Mouse (Mus musculus) spleen, postnatal 10 days (tissue): ENCODE measurements around the gene Chd3.

Experiments used
- DNase-seq, 2 experiments: peaks; one replicate each; pipeline ENCODE4 v3.0.0; 2021 to 2022; ENCODE audit warnings: low spot score in 2 of 2

The Chd3 gene

GRCm38 (mm10) chr11:69369215-69369989, at the start of gene Chd3:
TSS of gene Chd3 (minus strand) at chr11:69369406.
- DNase-seq, result peak in 1 of 2 experiments; percentile 71

GRCm38 (mm10) chr11:69417449-69418384, 48.5 kb upstream of the Chd3 start:
- peak; percentile 40 to 82 for DNase-seq

- DNase-seq, result peak in 1 of 2 experiments; percentile 11
These were observed 47.8 kb upstream of the Chd3 start for GRCm38 (mm10) chr11:69416921-69417448.

- no peak for DNase-seq
These were observed 47.3 kb upstream of the Chd3 start for GRCm38 (mm10) chr11:69416509-69416908.

- DNase-seq, result peak in 1 of 2 experiments; percentile 18
These were observed 46.7 kb upstream of the Chd3 start for GRCm38 (mm10) chr11:69415668-69416451.

GRCm38 (mm10) chr11:69415327-69415667, 46.1 kb upstream of the Chd3 start:
- DNase-seq, result no peak

GRCm38 (mm10) chr11:69414421-69415326, 45.5 kb upstream of the Chd3 start:
- DNase-seq, result peak in 1 of 2 experiments; percentile 23

GRCm38 (mm10) chr11:69413221-69414181, 44.3 kb upstream of the Chd3 start, which contains the start of gene Kdm6b:
TSS of gene Kdm6b (minus strand) at chr11:69413675.
- DNase-seq, result peak in 1 of 2 experiments; percentile 16

GRCm38 (mm10) chr11:69412548-69412947, 43.3 kb upstream of the Chd3 start:
- DNase-seq, result no peak

GRCm38 (mm10) chr11:69411538-69412203, 42.5 kb upstream of the Chd3 start:
- DNase-seq, result peak; percentile 56 to 73

- DNase-seq, result peak; percentile 80 to 93
These were observed 41.9 kb upstream of the Chd3 start for GRCm38 (mm10) chr11:69411073-69411535.

- peak; percentile 72 to 73 for DNase-seq
These were observed 41.3 kb upstream of the Chd3 start for GRCm38 (mm10) chr11:69410310-69411072.

- DNase-seq, result no peak
These were observed 40.8 kb upstream of the Chd3 start for GRCm38 (mm10) chr11:69410045-69410309.

- DNase-seq, result peak; percentile 86 to 87
These were observed 40.3 kb upstream of the Chd3 start for GRCm38 (mm10) chr11:69409378-69410044.

- peak; percentile 77 to 78 for DNase-seq
These were observed 39.6 kb upstream of the Chd3 start for GRCm38 (mm10) chr11:69408541-69409377.

GRCm38 (mm10) chr11:69407724-69408004, 38.5 kb upstream of the Chd3 start:
- no peak for DNase-seq
